Mouse (Mus musculus): ENCODE results near the gene Ppp2r5d.
A peak's percentile ranks its signal among the peaks of the same experiment; 100 is the strongest.

Gene Ppp2r5d

GRCm38 (mm10) chr17:46704887-46705835 lies at the start of gene Ppp2r5d:
Gene Ppp2r5d (minus strand): TSS chr17:46705111.
- peak; percentile 97 for DNase-seq (ENCODE audit: low spot score)

GRCm38 (mm10) chr17:46751794-46752556 lies 47.1 kb upstream of the Ppp2r5d start, which contains the start of gene Cnpy3:
Gene Cnpy3 (minus strand): TSS chr17:46752214.
- DNase-seq (ENCODE audit: low spot score) = peak; percentile 98

GRCm38 (mm10) chr17:46751056-46751793 lies 46.3 kb upstream of the Ppp2r5d start:
- DNase-seq (ENCODE audit: low spot score) = no peak

- DNase-seq (ENCODE audit: low spot score) = no peak
Measured at GRCm38 (mm10) chr17:46750580-46750979, 45.7 kb upstream of the Ppp2r5d start.

- DNase-seq (ENCODE audit: low spot score) = no peak
Measured at GRCm38 (mm10) chr17:46749282-46749681, 44.4 kb upstream of the Ppp2r5d start.

- no peak for DNase-seq (ENCODE audit: low spot score)
Measured at GRCm38 (mm10) chr17:46747806-46748205, 42.9 kb upstream of the Ppp2r5d start.

- no peak for DNase-seq (ENCODE audit: low spot score)
Measured at GRCm38 (mm10) chr17:46747234-46747633, 42.3 kb upstream of the Ppp2r5d start.

GRCm38 (mm10) chr17:46745506-46745905 lies 40.6 kb upstream of the Ppp2r5d start:
- DNase-seq (ENCODE audit: low spot score) = no peak

GRCm38 (mm10) chr17:46742986-46743385 lies 38.1 kb upstream of the Ppp2r5d start:
- DNase-seq (ENCODE audit: low spot score) = no peak

GRCm38 (mm10) chr17:46741305-46741704 lies 36.4 kb upstream of the Ppp2r5d start:
- no peak for DNase-seq (ENCODE audit: low spot score)

- peak; percentile 26 for DNase-seq (ENCODE audit: low spot score)
Measured at GRCm38 (mm10) chr17:46736160-46736559, 31.2 kb upstream of the Ppp2r5d start.

GRCm38 (mm10) chr17:46735287-46735686 lies 30.4 kb upstream of the Ppp2r5d start:
- DNase-seq (ENCODE audit: low spot score) = no peak

GRCm38 (mm10) chr17:46734055-46734454 lies 29.1 kb upstream of the Ppp2r5d start:
- DNase-seq (ENCODE audit: low spot score) = no peak

GRCm38 (mm10) chr17:46728904-46729318 lies 24.0 kb upstream of the Ppp2r5d start, which contains the start of gene Gnmt:
Gene Gnmt (minus strand): TSS chr17:46729168.
- peak; percentile 67 for DNase-seq (ENCODE audit: low spot score)

- DNase-seq (ENCODE audit: low spot score) = no peak
Measured at GRCm38 (mm10) chr17:46728496-46728895, 23.6 kb upstream of the Ppp2r5d start.

GRCm38 (mm10) chr17:46728021-46728420 lies 23.1 kb upstream of the Ppp2r5d start:
- no peak for DNase-seq (ENCODE audit: low spot score)

GRCm38 (mm10) chr17:46727271-46727670 lies 22.4 kb upstream of the Ppp2r5d start:
- no peak for DNase-seq (ENCODE audit: low spot score)

- no peak for DNase-seq (ENCODE audit: low spot score)
Measured at GRCm38 (mm10) chr17:46725731-46726645, 21.1 kb upstream of the Ppp2r5d start.

- no peak for DNase-seq (ENCODE audit: low spot score)
Measured at GRCm38 (mm10) chr17:46725273-46725672, 20.4 kb upstream of the Ppp2r5d start.

GRCm38 (mm10) chr17:46724477-46725084 lies 19.7 kb upstream of the Ppp2r5d start:
- no peak for DNase-seq (ENCODE audit: low spot score)
